Mouse (Mus musculus): ENCODE results near the gene Ddx25. TPM values are rescaled to one million over a fixed set of nuclear protein-coding genes. Genes with fewer than 3 reads are reported as not detected.

Ddx25 gene
- 10 to 100 TPM; 13.6 to 14.3 TPM for total RNA-seq (2021)
- long read RNA-seq, experiment 1, full-length matches to known transcripts = 72 of 84 reads
- long read RNA-seq, experiment 1, partial matches to known transcripts = 2 of 84 reads
- long read RNA-seq, experiment 1, other reads (novel, unspliced or antisense) = 10 of 84 reads
- long read RNA-seq, experiment 2, full-length matches to known transcripts = 57 of 66 reads
- long read RNA-seq, experiment 2, partial matches to known transcripts = 4 of 66 reads
- long read RNA-seq, experiment 2, other reads (novel, unspliced or antisense) = 5 of 66 reads

GRCm38 (mm10) chr9:35558257-35559008, at the start of gene Ddx25, which contains the start of gene Pus3:
TSS of gene Ddx25 (minus strand) at chr9:35558528.
TSS of gene Pus3 (plus strand) at chr9:35558595.
- peak; percentile 73 to 75 for DNase-seq (ENCODE audit: low spot score in 2 of 2)
- intact Hi-C loops (cut with DNase I) = no loop called here

- intact Hi-C loops (cut with DNase I) = no loop called here
- DNase-seq (ENCODE audit: low spot score in 2 of 2) = peak in 1 of 2 experiments; percentile 40
Observed at GRCm38 (mm10) chr9:35607647-35608405, 49.5 kb upstream of the Ddx25 start.

- intact Hi-C loops (cut with DNase I) = loop anchor here (5.0 to 10.0 kb wide), 3 partner anchors 114 to 1122 kb away; no protein-coding TSS in a partner anchor
- peak; percentile 52 to 61 for DNase-seq (ENCODE audit: low spot score in 2 of 2)
Observed at GRCm38 (mm10) chr9:35592903-35593302, 34.6 kb upstream of the Ddx25 start.

- DNase-seq (ENCODE audit: low spot score in 2 of 2) = no peak
- intact Hi-C loops (cut with DNase I) = no loop called here
Observed at GRCm38 (mm10) chr9:35587674-35588073, 29.3 kb upstream of the Ddx25 start.

GRCm38 (mm10) chr9:35574416-35574815, 16.1 kb upstream of the Ddx25 start:
- intact Hi-C loops (cut with DNase I) = no loop called here
- no peak for DNase-seq (ENCODE audit: low spot score in 2 of 2)

- DNase-seq (ENCODE audit: low spot score in 2 of 2) = no peak
- intact Hi-C loops (cut with DNase I) = no loop called here
Observed at GRCm38 (mm10) chr9:35570663-35571062, 12.3 kb upstream of the Ddx25 start.

GRCm38 (mm10) chr9:35569571-35570534, 11.5 kb upstream of the Ddx25 start, which contains the start of the genes Pate2 and Hyls1:
TSS of gene Pate2 (plus strand) at chr9:35570284.
TSS of gene Hyls1 (minus strand) at chr9:35570398.
- intact Hi-C loops (cut with DNase I) = no loop called here
- peak; percentile 93 to 95 for DNase-seq (ENCODE audit: low spot score in 2 of 2)

- DNase-seq (ENCODE audit: low spot score in 2 of 2) = no peak
- intact Hi-C loops (cut with DNase I) = no loop called here
Observed at GRCm38 (mm10) chr9:35567995-35568394, 9.7 kb upstream of the Ddx25 start.

GRCm38 (mm10) chr9:35564536-35565240, 6.4 kb upstream of the Ddx25 start:
- no peak for DNase-seq (ENCODE audit: low spot score in 2 of 2)
- intact Hi-C loops (cut with DNase I) = no loop called here

- DNase-seq (ENCODE audit: low spot score in 2 of 2) = no peak
- intact Hi-C loops (cut with DNase I) = no loop called here
Observed at GRCm38 (mm10) chr9:35561583-35561982, 3.3 kb upstream of the Ddx25 start.

- no peak for DNase-seq (ENCODE audit: low spot score in 2 of 2)
- intact Hi-C loops (cut with DNase I) = no loop called here
Observed at GRCm38 (mm10) chr9:35561076-35561475, 2.7 kb upstream of the Ddx25 start.

- intact Hi-C loops (cut with DNase I) = no loop called here
- DNase-seq (ENCODE audit: low spot score in 2 of 2) = peak; percentile 85 to 91
Observed at GRCm38 (mm10) chr9:35559009-35559890, 922 bp upstream of the Ddx25 start.

GRCm38 (mm10) chr9:35556494-35557102, 1.7 kb downstream of the Ddx25 start:
- no peak for DNase-seq (ENCODE audit: low spot score in 2 of 2)
- intact Hi-C loops (cut with DNase I) = no loop called here

- DNase-seq (ENCODE audit: low spot score in 2 of 2) = no peak
- intact Hi-C loops (cut with DNase I) = no loop called here
Observed at GRCm38 (mm10) chr9:35548455-35548854, 9.9 kb downstream of the Ddx25 start.

GRCm38 (mm10) chr9:35546745-35547144, 11.6 kb downstream of the Ddx25 start:
- no peak for DNase-seq (ENCODE audit: low spot score in 2 of 2)
- intact Hi-C loops (cut with DNase I) = no loop called here

GRCm38 (mm10) chr9:35545704-35546103, 12.6 kb downstream of the Ddx25 start:
- no peak for DNase-seq (ENCODE audit: low spot score in 2 of 2)
- intact Hi-C loops (cut with DNase I) = no loop called here

- DNase-seq (ENCODE audit: low spot score in 2 of 2) = no peak
Observed at GRCm38 (mm10) chr9:35544666-35545065, 13.7 kb downstream of the Ddx25 start.

More at GRCm38 (mm10) chr9:35544666-35545065, 13.7 kb downstream of the Ddx25 start:
- intact Hi-C loops (cut with DNase I) = no loop called here

All from left cerebral cortex, postnatal 14 days (tissue).